ENCODE assay signal across 17 mouse cellular contexts in genomic region chr9:115380276-115380675, GRCm38 (mm10).
DNase-seq lines count a peak whose midpoint lies in the region; ATAC-seq lines count a peak whose summit lies in the region.
"Had no signal": no experiment of that assay in that cellular context is flagged by ENCODE, and none has a peak within 500 bp of the region (broad histone marks: within the 10 kb centered on the region; RNA-seq: fewer than 3 reads in every experiment).

No protein-coding gene starts in this region.

- DNase-seq in forebrain, embryonic 11.5 days (ENCODE audit: low spot score), result no peak
- peak; percentile 60 for DNase-seq in left cerebral cortex, postnatal 4 days
- DNase-seq in left cerebral cortex, adult 11 months (ENCODE audit: low spot score), result no peak
- no peak for DNase-seq in layer of hippocampus, adult 9-11 months
- no peak for DNase-seq in B cell, adult 2 months
- DNase-seq: heart, adult 18-20 months; right cerebral cortex, adult 18-20 months; thymus, postnatal 14 days had no signal

- 70% methylated on average over 15 of the region's 15 CpGs for WGBS in forebrain, embryonic 12.5 days
- 78% methylated on average over 15 of the region's 15 CpGs for WGBS in forebrain, embryonic 11.5 days
- WGBS in forebrain, embryonic 15.5 days, result 28% methylated on average over 15 of the region's 15 CpGs
- WGBS in midbrain, embryonic 16.5 days, result 61% methylated on average over 15 of the region's 15 CpGs

- H3K4me3 ChIP-seq in forebrain, embryonic 12.5 days (replicated peaks), result no peak overlapping the region
- H3K4me3 ChIP-seq in forebrain, embryonic 11.5 days (ENCODE audit: low read depth, low read length), result no peak overlapping the region
- no peak overlapping the region for H3K4me3 ChIP-seq in forebrain, embryonic 15.5 days
- no peak overlapping the region for H3K4me3 ChIP-seq in midbrain, embryonic 16.5 days (ENCODE audit: low read depth, low read length)
- H3K4me3 ChIP-seq: heart, embryonic 13.5 days; kidney, embryonic 15.5 days; midbrain, embryonic 12.5 days had no signal

- H3K4me1 ChIP-seq in forebrain, embryonic 12.5 days, result peaks cover 5% of the 10 kb centered on the region
- H3K4me1 ChIP-seq in forebrain, embryonic 11.5 days (replicated peaks; ENCODE audit: control insufficient read depth, insufficient read depth, low read length), result no peaks in the 10 kb centered on the region
- H3K4me1 ChIP-seq in forebrain, embryonic 15.5 days, result peaks cover 9% of the 10 kb centered on the region; the same call in 1 of the 2 replicates
- 0 out of 2 replicates have a peak, but pooled peaks cover 5% of the 10 kb centered on the region for H3K4me1 ChIP-seq in midbrain, embryonic 16.5 days (ENCODE audit: control insufficient read depth, insufficient read depth, low read length)

- no peaks in the 10 kb centered on the region for H3K36me3 ChIP-seq in forebrain, embryonic 12.5 days (replicated peaks)
- H3K36me3 ChIP-seq in forebrain, embryonic 11.5 days (ENCODE audit: control insufficient read depth, insufficient read depth, low read length), result no peaks in the 10 kb centered on the region
- H3K36me3 ChIP-seq in forebrain, embryonic 15.5 days, result no peaks in the 10 kb centered on the region
- no peaks in the 10 kb centered on the region for H3K36me3 ChIP-seq in midbrain, embryonic 16.5 days (ENCODE audit: control insufficient read depth, insufficient read depth, low read length)
- H3K36me3 ChIP-seq: heart, embryonic 13.5 days; kidney, embryonic 15.5 days; midbrain, embryonic 12.5 days had no signal

- no peak overlapping the region for H3K9ac ChIP-seq in forebrain, embryonic 12.5 days
- no peak overlapping the region for H3K9ac ChIP-seq in forebrain, embryonic 11.5 days (ENCODE audit: low read length)
- H3K9ac ChIP-seq in forebrain, embryonic 15.5 days (replicated peaks), result no peak overlapping the region
- H3K9ac ChIP-seq in midbrain, embryonic 16.5 days (ENCODE audit: low read depth, low read length), result no peak overlapping the region
- H3K9ac ChIP-seq: heart, embryonic 13.5 days; kidney, embryonic 15.5 days; liver, embryonic 14.5 days; midbrain, embryonic 12.5 days had no signal

- ATAC-seq in forebrain, embryonic 12.5 days (ENCODE audit: low FRiP score), result no peak
- ATAC-seq in forebrain, embryonic 11.5 days (replicated peaks; ENCODE audit: low FRiP score), result no peak
- peak; percentile 46; the same call in 1 of the 2 replicates for ATAC-seq in forebrain, embryonic 15.5 days (replicated peaks)
- no peak for ATAC-seq in midbrain, embryonic 16.5 days
- ATAC-seq: intestine, embryonic 16.5 days had no signal

- H3K27ac ChIP-seq in forebrain, embryonic 12.5 days, result peak overlapping the region; percentile 31; the same call in 1 of the 2 replicates
- no peak overlapping the region for H3K27ac ChIP-seq in forebrain, embryonic 11.5 days (ENCODE audit: low read depth, low read length)
- peak overlapping the region; percentile 46; the same call in 1 of the 2 replicates for H3K27ac ChIP-seq in forebrain, embryonic 15.5 days (replicated peaks)
- H3K27ac ChIP-seq in midbrain, embryonic 16.5 days (ENCODE audit: low read length), result peak overlapping the region; percentile 34; the same call in 1 of the 2 replicates
- H3K27ac ChIP-seq: heart, embryonic 13.5 days; kidney, embryonic 15.5 days; liver, embryonic 14.5 days; macrophage; midbrain, embryonic 12.5 days had no signal

- no peaks in the 10 kb centered on the region for H3K27me3 ChIP-seq in forebrain, embryonic 12.5 days
- no peaks in the 10 kb centered on the region for H3K27me3 ChIP-seq in forebrain, embryonic 11.5 days (ENCODE audit: control insufficient read depth, insufficient read depth, low read length)
- no peaks in the 10 kb centered on the region for H3K27me3 ChIP-seq in forebrain, embryonic 15.5 days
- H3K27me3 ChIP-seq in midbrain, embryonic 16.5 days (ENCODE audit: control insufficient read depth, insufficient read depth, low read depth, low read length), result no peaks in the 10 kb centered on the region
- H3K27me3 ChIP-seq: heart, embryonic 13.5 days; kidney, embryonic 15.5 days; midbrain, embryonic 12.5 days had no signal

- no peaks in the 10 kb centered on the region for H3K9me3 ChIP-seq in forebrain, embryonic 12.5 days
- H3K9me3 ChIP-seq in forebrain, embryonic 11.5 days (ENCODE audit: control insufficient read depth, low read length), result no peaks in the 10 kb centered on the region
- no peaks in the 10 kb centered on the region for H3K9me3 ChIP-seq in forebrain, embryonic 15.5 days
- no peaks in the 10 kb centered on the region for H3K9me3 ChIP-seq in midbrain, embryonic 16.5 days (replicated peaks; ENCODE audit: control insufficient read depth, low read length, poor library complexity, severe bottlenecking)
- H3K9me3 ChIP-seq: heart, embryonic 13.5 days; kidney, embryonic 15.5 days; midbrain, embryonic 12.5 days had no signal

- no peak overlapping the region for H3K4me2 ChIP-seq in forebrain, embryonic 12.5 days
- no peak overlapping the region for H3K4me2 ChIP-seq in forebrain, embryonic 11.5 days (ENCODE audit: low read depth, low read length, severe bottlenecking)
- H3K4me2 ChIP-seq in forebrain, embryonic 15.5 days (replicated peaks), result peak overlapping the region; percentile 32
- peak overlapping the region; percentile 30; the same call in 1 of the 2 replicates for H3K4me2 ChIP-seq in midbrain, embryonic 16.5 days (ENCODE audit: low read length)
- H3K4me2 ChIP-seq: heart, embryonic 13.5 days; kidney, embryonic 15.5 days; midbrain, embryonic 12.5 days had no signal

- intact Hi-C loops in left cerebral cortex, postnatal 4 days (cut with DNase I), result no loop called here

Comparison
In these comparisons a context has a peak if more than half of its experiments do, and no peak if none do; other contexts are left out.
1. H3K4me2 ChIP-seq: peak in forebrain, embryonic 15.5 days (single experiment) and midbrain, embryonic 16.5 days (single experiment); none in forebrain, embryonic 12.5 days (single experiment) and forebrain, embryonic 11.5 days (single experiment).